Mouse (Mus musculus) cerebellum, postnatal 25 days (tissue): Measurements from ENCODE around the gene Hjurp.

Source experiments
- DNase-seq, 2 experiments: peaks; one replicate each; pipeline ENCODE4 v3.0.0; 2021; ENCODE audit warnings: mixed read lengths in 2 of 2

Gene Hjurp

DNA sequence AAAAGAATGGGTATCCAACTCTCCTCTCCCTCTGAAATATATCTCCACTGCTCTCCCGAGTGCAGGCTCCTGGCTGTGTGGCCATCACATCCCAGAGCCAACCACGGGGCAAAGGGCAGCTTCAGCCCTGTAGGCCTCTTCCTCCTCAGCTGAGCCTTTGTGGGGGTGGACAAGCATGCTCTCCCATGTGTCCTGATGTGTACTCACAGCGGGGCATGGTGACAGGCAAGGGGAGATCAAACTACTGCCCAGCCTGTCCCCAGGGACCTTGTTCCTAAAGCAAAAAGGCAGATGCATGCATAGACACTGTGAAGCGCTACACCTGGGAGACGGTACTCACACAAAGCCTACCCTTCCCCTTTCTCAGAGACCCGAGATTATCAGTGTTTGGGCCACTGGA lies 17.3 kb downstream of the Hjurp start:
- peak in 1 of 2 experiments; percentile 51 for DNase-seq

DNA sequence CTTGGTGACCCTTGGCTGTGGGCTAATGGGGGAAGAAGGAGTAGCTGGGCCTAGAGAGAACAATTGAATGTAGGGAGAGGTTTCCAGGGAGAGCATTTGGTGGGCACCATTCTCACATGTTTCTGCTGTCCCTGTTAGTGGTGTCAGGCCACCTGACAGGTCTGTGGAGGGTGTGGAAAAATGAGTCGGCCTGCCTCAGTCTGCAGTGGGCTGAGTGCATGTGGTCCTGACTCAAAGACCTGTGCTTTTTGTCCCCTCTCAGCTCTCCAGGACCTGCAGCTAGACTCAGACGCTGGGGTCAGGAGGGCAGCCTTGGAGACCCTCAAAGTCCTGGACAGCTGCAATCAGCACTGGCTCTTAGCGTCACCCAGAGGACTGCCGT lies 17.8 kb downstream of the Hjurp start:
- peak in 1 of 2 experiments; percentile 29 for DNase-seq

DNA sequence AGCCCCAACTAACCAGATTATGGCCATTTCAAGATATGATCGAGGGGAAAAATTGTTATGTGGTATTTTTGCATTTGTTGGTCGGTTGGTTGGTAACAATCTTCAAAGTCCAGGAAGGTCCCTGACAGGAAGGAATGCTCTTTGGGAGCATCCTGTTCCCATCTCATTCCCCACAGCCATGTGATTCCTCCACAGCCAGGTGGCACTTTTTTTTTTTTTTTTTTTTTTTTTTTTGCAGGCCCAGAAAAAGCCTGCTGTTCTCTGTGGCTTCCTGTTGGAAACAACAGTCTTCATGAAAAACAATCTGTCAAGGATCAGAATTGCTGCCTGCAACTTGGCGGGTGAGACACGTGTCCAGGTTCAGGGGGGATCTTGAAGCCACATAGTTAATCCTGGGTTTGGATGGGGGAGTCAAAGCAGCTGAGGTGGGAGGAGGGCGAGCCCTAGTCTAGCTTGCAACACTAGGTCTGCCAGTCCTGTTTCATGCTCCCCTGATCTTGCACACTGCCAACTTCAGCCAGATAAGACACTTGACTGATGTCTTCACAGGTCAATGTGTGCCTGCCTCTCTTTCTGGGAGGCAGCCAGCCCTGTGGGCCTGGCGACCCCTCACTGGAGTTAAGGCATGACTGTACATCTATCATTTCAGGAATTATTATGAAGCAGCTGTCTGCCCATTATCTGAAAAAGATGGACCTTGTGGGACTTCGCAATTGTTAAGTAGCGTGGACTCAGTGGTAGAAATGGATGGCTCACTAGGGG lies 18.4 kb downstream of the Hjurp start:
- DNase-seq: peak; percentile 42 to 55

DNA sequence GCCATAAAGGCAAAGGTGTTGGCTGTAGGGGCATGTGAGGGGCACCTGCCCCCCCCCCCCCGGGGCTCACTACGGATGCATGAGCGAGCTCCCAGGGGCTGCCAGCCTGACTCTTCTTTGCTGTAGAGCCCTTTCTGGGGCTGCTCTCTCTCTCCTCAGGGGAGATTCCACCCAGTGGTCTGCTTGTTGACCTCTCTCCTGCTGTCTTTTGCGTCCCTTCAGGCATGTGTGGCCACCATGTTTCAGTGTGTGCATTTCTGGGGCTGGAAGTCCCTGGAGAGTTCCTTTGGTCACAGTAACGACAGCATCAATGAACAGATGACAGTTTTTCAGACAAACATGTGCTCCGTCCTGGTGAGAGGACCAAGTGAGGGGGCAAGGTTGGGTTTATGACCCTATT lies 19.1 kb downstream of the Hjurp start:
- DNase-seq: peak in 1 of 2 experiments; percentile 32

DNA sequence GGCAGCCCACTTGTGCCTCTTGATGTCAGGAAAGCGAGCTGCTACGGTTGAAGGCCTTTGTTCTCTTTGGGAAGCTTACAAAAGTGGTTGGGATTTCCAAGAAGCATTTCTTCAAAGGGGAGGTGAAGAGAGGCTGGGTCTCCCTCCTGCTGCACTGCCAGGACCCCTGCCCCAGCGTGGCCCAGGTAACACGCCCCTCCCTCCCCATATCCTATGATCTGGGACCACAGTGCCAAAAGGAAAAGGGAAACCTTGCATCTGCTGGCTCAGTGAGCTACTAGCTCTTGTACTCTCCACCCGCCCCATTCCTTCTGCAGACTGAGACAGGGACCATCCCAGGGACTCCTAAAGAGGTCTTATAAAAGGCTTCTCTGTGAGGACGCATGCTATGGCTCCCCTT lies 19.8 kb downstream of the Hjurp start:
- DNase-seq: no peak

DNA sequence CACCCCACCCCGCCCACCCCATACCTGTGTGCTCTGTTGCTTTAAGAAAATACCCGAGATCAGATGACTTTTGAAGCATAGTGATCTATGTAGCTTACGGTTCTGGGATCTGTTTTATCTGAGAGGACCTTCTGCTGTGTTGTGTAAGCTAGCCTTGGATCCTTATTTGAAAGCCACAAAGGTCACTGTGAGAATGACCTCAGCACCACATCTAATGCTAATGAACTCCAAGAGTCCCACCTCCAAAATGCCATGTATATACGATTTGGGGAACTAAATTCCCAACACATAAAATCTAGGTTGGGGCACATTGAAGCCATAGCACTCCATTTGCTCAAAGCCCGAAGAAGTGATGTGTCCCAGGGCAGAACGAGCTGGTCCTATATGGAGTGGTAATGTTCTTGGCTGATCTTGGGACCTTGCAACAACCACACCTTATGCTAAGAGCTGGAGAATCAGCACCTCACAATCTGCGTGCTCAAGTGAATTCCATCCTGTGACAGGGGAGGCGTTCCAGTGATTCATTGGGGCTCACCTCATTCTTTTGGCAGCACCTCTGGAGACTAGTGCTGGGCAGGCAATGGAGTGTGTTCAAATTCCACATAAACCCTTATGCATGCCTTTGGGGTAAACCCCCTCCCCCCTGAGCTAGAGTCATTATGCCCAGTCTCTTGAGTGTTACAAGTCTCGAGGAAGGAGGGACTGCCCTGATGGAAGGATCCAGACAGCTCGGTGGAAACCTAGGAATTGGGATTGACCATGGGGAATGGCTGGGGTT lies 20.4 kb downstream of the Hjurp start:
- no peak for DNase-seq

DNA sequence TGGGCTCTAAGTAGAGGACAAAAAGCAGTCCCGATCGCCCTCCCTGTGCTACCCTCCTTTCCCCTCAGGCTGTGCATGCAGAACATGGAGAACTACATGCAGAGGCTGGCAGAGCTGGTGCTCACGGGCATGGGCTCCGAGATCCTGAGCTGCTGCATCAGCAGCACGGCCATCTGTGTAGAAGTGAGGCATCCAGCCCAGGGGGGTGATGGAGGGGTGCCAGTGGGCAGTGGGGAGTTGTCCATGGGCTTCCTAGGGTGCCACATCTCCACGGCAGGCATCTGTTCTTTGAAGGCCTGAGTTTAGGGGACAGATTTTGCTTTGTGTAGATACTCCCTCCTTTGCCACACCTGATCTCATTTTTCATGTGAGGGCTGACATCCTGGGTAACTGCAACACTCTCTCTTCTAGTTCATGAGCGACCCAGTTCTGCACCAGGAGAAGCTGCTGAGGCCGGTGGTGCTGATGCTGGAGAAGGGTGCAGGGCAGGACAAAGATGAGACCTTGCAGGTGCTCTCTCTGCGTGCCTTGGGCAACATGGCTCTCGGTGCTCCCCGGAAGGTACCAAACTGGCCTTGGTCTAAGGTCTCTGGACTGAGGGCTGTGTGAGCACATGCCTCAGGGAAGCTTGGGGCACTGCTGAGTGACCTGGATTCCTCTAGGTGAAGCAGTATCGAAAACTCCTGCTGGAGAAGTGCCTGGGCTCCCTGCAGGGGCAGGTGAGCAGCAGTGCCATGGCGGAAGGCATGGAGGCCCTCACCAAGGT lies 21.3 kb downstream of the Hjurp start:
- DNase-seq: peak; percentile 54 to 62

DNA sequence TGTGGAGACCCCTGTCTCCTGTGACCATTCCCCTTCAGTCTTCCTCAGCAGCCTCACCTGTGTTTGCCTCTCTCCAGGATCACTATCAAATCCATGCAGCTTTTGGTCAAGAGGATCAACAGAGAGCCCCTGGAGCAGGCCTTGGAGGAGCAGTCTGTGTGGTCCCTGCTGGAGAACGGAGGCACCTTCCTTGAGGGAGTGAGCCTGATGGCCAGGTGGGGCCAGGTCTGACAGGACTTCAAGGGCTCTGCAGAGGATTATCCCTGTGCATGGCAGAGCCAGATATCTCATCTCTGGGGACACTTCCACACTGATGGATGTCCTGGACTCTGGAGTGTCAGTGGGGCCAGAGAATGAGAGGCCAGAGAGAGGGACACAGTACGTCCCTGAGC lies 22.0 kb downstream of the Hjurp start:
- DNase-seq: peak in 1 of 2 experiments; percentile 35

DNA sequence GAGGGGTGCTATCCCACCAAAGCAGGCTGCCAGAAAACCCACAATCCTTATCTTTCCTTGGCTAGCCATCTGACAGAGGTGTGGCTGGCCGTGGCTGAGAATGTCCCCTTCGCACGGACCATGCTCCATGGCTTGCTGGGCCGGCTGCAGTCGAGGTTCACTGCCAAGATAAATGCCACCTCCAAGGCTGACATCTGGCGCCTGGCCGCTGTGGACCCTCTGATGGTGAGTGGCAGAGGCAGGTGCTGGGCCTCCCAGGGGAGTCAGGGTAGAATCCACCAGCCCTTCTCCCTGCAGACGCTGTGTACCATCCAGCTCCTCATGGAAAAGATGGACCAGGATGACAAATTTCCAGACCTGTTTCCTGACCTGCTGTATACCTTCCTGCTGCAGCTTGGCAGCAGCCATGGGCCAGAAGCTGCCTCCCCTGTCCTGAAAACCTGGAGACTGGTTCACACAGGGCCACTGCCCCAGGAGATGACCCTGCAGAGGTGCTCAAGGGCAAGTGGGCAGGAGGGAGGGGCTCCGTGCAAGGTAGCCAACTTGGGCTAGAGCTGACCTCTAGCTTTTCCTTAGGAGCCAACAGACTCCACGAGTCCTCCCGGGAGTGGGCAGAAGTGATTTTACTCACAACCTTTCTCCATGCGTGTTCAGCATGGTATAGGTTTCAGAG lies 22.5 kb downstream of the Hjurp start:
- DNase-seq: peak in 1 of 2 experiments; percentile 38

DNA sequence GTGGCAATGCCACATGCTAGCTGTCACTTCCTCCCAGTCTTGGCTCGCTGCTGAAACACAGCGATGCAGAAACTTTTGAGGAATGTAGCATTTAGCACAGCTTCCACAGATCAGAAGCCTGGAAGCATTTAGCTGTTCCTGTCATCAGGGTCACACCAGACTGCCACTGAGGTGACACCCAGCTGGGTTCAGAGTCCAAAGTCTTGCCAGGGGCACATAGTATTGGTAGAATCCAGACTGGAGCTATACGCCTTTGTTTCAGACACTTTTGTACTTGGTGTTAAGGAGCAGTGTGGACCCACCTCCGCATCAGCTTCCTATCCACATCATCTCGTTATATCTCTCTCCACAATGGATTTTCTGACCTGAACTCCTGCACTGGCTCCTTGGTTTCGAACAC lies 23.9 kb downstream of the Hjurp start:
- DNase-seq: no peak

DNA sequence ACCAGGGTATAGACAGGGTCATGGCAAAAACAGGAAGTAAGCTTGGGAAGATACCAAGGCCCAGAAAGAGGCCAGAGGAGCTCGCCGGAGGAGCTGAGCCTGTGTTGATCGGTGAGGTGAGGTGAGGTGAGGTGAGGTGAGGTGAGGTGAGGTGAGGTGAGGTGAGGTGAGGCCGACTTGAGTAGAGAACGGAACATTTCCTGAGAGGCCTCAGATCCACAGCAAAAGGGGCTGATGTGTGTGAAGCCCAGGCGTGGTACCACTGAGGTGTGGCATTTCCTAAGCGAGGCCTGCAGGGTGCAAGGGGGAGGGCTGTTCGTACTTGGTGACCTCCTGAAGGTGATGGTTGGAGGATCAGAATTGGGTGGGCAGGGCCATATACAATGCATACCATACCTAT lies 24.3 kb downstream of the Hjurp start:
- no peak for DNase-seq

DNA sequence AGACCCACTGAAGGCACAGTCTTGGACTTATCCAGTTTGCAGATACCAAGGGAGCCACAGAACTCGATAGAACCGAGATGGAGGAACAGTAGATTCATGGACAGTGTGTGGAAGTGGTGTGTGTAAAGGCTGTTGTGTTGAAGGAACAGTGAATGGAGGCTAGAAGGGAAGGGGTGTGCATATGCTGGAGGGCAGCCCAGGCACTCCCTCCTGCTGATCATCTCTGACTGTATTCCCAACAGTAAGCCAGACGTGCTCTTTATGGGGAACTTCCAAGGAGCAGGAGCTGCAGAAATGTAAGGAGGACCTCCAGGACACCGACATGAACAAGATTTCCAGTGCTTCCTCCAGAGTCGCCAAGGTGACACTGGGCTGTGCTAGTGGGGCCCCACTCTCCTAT lies 27.4 kb downstream of the Hjurp start:
- DNase-seq: no peak

DNA sequence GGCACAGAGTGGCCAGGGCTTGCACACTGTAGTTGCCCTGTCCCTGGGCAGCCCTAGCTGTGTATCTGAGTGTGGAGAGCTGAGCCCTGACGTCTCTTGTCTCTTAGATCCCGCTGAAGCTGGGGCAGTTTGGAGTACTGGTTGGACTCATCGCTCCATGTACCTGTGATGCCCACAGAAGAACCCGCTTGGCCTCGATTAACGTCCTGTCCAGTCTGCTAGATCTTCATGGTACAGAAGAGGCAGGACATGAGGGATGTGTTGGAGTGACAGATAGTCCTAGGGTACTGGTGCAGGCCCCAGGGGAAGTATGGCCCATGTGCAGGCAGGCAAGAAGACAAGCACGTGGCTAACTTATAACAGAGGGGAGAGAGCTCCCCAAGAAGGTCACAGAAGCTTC lies 27.8 kb downstream of the Hjurp start:
- DNase-seq: no peak

DNA sequence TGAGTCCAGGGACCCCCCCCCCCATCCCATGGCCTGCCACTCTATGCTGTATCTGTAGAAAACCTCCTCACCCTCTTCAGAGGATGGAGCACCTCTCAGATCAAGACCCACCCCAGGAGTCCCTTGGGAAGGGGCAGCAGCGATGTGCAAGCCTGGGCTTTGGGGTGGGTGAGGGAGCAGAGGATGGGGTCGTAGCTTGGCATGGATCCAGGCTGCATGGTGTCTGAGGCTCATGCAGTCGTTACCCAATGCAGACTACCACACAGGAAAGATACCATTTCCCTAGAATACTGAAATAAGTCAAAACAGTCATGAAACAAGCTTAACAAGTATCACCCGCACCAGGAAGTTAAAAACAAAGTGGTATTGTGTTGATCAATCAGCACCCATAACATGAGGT lies 28.8 kb downstream of the Hjurp start:
- DNase-seq: peak in 1 of 2 experiments; percentile 28

DNA sequence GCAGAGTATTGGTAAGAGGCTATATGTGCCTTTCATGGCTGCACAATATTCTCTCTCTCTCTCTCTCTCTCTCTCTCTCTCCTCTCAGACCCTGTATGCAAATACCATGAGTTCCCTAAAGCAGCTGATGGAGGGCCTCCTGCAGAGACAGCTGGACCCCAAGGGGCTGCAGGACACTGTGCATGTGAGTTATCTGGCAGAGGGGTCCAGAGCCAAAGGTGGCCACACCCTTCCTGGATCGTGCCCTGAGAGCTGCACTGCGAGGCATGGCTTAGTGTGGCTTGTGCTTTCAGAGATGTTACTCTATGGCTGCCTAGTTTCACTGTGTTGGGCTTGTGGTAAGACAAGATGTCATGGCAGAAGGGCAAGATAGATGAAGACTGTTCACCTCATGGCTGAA lies 29.8 kb downstream of the Hjurp start:
- no peak for DNase-seq

DNA sequence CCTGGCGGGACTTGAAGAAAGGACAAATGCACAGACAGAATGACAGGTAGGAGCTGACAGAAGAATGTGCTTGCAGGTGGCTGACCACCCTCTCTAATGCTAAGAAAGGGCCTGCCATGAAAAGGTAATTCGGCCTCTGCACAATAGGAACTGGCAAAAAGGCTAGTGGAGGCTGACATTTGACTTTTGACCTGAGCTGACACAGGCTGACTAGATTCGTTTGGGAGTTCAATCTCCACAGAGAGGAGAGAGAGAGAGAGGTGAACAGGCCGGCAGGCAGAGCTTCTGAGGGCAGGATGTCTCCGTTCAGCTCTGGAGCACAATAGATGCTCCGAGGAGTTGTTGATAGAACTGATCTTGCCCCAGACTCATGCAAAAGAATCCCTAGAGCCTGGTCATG lies 31.0 kb downstream of the Hjurp start:
- no peak for DNase-seq

DNA sequence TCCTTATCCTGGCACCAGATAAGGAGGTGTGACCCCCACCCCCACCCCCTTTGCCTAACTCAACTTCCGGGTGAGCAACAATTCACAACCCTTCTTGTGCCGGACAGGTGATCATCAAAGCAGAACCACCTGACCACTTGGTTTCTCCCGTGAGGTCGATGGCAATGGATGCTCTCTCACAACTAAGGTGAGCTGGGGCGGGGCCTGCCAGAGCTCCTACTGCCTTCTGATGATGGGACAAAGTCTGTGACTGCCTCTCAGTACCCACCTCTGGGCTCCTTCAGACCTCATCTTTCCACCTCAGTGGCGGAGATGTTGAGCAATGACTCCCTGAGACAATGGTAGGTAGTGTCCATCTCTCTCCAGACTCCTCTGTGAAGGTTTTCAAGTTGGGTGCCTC lies 31.6 kb downstream of the Hjurp start:
- no peak for DNase-seq

DNA sequence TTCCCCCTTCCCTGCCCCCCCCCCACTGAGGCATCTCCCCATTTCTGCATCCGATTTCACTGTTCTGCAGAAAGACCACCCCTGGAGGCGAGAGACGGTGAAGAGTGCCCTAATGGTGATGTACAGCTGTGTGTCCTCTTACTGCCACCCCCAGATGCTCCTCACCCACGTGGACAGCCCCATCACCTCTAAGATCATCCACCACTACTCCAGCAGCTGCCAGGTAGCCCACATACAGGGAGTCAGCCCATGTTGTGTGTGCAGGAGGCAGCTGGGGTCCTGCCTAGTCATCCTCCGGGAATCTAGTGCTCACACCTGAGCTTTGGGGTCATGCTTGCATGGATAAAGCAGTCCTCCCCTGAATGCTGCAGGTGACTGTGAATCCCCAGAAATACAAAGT lies 33.6 kb downstream of the Hjurp start:
- DNase-seq: no peak

DNA sequence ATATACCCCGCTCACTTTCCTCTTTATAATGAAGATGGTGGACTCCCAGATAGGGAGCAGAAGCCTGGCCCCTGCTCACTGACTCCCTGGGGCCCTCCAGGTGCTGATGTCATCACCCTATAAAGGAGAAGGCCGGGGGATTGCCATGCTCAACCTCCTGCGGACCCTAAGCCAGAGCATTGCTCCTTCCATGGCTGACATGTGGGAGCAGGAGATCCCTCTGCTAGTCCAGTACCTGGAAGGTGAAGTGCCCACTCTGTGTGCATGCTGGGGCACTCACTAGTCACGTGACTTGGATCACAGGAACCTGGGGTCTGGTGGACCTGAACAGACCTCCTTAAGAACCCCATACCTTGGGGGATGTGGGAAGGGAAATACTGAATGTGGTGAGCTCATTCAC lies 36.9 kb downstream of the Hjurp start:
- no peak for DNase-seq

DNA sequence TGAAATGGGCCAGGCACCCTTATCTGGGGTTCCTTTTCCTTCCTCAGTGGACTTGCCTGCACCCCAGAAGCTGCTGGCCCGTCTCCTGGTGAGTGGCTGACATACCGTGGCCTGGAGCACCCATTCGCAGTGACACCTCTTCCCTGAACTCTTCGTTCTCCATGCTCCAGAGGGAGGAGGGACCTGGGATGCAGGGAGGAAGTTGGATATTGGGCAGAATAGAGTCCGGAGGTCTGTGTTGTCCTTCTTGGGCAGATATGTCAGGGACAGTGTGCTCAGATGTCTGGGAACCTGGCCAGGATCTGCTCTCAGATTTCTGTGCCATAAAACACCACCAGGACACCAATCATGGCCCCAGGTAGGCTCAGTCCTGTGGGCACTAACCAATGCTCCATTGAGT lies 37.4 kb downstream of the Hjurp start:
- DNase-seq: no peak

DNA sequence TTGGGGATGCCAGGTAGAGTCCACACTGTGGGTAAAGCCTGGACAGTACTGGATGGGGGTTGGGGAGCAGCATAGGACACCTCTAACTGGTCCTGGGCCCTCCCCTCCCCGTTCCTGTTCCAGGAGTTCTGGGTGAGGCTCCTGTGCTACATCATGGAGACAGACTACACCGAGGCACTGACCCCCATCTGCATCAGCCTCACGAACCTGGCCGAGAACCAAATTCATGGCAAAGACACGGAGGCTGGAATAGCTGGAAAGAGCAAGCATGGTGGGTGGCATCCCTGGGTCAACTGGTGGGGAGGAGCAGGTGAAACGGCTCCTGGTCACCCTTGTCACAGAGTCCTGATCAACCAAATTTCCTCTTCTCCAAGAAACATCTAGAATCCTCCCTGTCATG lies 38.7 kb downstream of the Hjurp start:
- DNase-seq: no peak

DNA sequence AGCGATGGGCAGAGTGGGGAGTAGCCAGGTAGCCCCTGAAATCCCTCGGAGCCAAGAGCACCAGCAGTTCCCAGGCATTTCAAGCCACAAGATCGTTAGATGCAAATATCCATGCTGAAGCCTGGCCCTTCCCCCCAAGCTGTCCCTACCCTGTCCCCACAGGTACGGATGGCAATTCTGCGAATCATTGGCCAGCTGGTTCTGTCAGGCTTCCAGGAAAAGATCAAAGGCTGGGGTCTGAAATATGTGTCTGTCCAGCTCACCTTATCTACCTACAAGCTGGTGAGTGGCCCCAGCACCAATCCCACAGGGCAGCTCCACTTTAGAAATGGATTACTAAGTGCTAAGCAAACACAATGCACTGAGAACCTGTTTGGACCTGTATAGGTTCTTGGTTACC lies 40.1 kb downstream of the Hjurp start:
- no peak for DNase-seq

DNA sequence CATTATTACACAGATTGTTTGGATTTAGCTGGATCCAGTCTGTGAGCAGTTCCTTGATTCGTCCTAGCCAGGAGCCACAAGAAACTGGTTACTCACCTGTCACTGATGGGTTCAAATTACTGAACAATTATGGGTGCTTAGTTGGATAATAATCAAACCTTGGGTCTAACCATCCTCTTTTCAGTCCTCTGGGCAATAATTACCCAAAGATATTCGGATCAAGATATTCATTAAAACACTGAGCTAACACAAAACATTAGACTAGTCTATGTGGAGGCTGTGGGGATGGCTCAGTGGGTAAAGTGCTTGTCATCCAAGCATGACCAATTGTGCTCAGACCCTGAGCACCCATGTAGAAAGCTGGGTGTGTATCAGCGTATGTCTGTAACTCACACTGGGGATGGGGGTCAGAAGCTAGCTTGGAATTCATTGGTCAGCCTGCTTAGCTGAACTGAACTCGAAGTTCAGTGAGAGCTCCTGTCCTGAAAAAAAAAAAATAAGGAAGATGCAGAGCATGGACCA lies 41.5 kb downstream of the Hjurp start:
- DNase-seq: no peak
